Mouse (Mus musculus): ENCODE measurements at regions not wholly inside any gene's neighbourhood (a gene's known extent, or its start where the extent isn't known, plus 50 kb on each side); places are given as distances from the start of the nearest gene placed in this dataset.
A peak's percentile ranks its signal among the peaks of the same experiment; 100 is the strongest.

- no peak for DNase-seq (ENCODE audit: extremely low read depth, insufficient read length, low spot score)
These were observed 695.7 kb upstream of the Kif18a start for GRCm38 (mm10) chr2:108584799-108585198.

DNA sequence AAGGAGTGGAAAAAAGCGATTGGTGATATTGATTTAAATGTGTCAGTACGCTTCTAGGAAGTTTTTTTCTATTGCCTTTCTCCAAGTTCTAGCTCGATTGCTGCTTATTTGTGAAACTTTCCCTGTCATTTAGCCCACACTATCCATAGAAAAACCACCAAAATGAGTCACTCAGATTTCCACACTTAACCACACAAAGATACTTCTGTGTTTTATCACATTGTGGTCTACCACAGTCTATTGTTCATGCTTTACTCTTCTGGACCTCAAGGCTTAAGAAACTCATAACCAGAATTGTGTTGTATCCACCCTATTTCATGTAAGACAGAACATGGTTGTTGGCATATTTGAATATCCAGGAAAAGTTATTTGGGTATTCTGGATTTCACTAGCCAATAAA is 687.0 kb upstream of the Kif18a start:
- peak; percentile 42 for DNase-seq (ENCODE audit: extremely low read depth, insufficient read length, low spot score)

GRCm38 (mm10) chr2:108600346-108600745 is 680.2 kb upstream of the Kif18a start:
- DNase-seq (ENCODE audit: extremely low read depth, insufficient read length, low spot score), result no peak

DNA sequence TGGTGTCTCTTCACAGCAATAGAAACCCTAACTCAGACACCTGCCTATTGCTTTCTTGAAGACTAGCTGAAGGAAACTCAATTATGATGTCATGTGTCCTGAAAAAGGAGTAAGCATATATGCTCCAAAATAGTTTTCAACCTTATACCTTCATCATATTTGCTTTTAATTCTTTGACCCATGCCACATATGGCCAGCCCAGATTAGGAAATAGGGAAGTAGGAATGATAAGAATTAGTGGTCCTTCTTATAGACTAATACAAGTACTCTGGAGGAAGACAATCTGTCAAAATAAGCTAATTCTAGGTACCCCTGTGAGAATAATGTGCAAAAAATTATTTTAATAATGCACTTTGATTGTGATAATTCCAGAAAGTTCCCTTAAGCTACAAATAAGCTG is 661.0 kb upstream of the Kif18a start:
- DNase-seq (ENCODE audit: extremely low read depth, insufficient read length, low spot score), result no peak

GRCm38 (mm10) chr2:108622367-108623162 is 658.0 kb upstream of the Kif18a start:
- DNase-seq (ENCODE audit: extremely low read depth, insufficient read length, low spot score), result peak; percentile 14

GRCm38 (mm10) chr2:108635644-108636043 is 644.9 kb upstream of the Kif18a start:
- no peak for DNase-seq (ENCODE audit: extremely low read depth, insufficient read length, low spot score)

GRCm38 (mm10) chr2:108660697-108661388 is 619.7 kb upstream of the Kif18a start:
- DNase-seq (ENCODE audit: extremely low read depth, insufficient read length, low spot score), result no peak

- DNase-seq (ENCODE audit: extremely low read depth, insufficient read length, low spot score), result no peak
These were observed 602.7 kb upstream of the Kif18a start for GRCm38 (mm10) chr2:108677777-108678380.

DNA sequence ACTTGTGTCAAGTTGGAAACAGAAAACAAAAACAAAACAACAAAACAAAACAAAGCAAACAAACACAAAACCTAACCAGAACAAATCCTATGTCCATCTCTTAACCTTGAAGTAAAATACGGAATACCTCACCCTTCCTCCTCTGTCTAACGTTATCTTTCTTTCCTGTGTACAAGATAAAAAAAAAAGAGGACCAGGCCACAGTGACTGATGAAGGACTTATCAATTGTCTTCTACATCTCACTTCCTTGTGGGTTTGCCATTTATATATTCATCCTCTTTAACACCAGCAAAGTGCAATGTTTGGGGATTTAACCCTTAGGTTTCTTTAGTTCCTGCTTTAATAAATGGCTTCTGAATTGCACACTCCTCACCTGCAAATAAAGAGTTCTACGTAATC is 599.0 kb upstream of the Kif18a start:
- DNase-seq (ENCODE audit: extremely low read depth, insufficient read length, low spot score), result no peak

- DNase-seq (ENCODE audit: extremely low read depth, insufficient read length, low spot score), result peak; percentile 47
These were observed 594.4 kb upstream of the Kif18a start for GRCm38 (mm10) chr2:108686019-108686743.

- no peak for DNase-seq (ENCODE audit: extremely low read depth, insufficient read length, low spot score)
These were observed 590.4 kb upstream of the Kif18a start for GRCm38 (mm10) chr2:108690091-108690490.

DNA sequence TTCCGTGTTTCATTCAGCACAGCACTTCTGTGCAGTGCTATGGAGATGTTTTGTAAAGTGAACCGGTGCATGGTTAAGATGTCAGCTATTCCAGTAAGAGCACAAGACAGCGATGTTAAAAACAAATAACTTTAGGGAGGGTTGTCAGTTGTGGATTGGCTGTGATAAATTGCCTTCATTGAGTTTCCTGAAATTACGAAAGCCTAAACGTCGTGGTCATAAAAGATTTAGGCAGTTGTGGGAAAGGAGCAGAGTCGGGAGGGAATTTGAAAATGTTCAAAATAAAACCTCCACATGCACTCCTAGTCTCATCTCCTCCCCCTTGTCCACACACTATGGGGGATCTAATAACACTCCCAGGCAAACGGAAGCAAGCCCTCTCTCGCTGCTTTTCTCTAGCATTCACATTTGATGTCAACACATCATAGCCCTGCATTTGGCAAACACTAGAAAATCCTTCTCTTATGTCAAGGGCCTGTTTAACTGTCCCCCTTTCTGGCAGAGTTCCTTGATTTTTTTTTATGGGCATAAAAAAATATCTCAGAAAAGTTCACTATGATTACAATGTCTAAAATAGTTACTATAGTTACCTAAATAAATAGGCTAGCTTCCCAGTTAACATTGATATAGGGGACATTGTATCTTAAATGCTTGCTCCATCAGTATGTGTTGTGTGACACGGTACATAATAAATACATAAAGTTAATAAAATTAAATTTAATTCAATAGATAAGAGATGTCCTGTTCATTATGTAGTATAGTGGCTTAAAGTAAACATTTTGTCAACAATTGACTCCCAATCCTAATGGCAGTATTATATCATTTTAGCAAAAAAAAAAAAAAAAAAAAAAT is 589.2 kb upstream of the Kif18a start:
- no peak for DNase-seq (ENCODE audit: extremely low read depth, insufficient read length, low spot score)

DNA sequence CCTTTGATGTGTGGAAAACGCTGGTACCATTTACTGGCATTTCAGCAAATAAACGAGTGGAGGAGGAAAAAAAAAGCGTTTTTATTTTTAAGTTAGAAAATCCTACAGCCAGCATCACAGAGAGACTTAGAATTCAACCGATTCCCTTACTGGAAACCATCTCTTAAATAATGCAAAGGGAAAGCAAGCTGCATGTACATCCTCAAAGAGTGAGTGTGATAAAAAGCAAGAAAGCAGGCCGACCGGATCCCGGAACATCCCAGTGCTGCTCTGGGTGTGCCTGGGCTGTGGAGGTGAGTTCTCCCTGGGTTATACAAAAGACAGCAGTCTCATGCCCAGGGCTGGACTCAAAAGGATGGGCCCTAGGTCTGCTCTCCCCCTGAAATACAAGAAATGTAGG is 579.2 kb upstream of the Kif18a start:
- DNase-seq (ENCODE audit: extremely low read depth, insufficient read length, low spot score), result no peak

GRCm38 (mm10) chr2:108707856-108708855 is 572.4 kb upstream of the Kif18a start:
- DNase-seq (ENCODE audit: extremely low read depth, insufficient read length, low spot score), result no peak

DNA sequence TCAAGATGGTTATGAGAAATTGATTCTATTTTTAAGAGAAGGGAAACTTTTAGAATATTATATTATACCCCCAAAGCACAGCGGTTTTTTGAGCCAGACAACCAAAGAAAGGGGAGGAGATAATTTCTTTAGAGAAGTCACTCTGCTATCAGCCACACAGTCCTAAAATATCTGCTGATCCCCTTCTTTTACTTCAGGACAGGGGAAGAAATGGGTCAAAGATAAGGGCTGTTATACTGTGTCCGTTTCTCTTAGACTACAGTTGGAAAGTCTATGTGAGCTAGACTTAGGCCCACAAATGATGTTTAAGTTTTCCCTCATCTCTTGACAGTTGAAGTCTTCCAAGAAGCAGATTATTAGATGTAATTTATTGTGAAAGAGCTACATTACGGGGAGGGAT is 538.5 kb upstream of the Kif18a start:
- no peak for DNase-seq (ENCODE audit: extremely low read depth, insufficient read length, low spot score)

DNA sequence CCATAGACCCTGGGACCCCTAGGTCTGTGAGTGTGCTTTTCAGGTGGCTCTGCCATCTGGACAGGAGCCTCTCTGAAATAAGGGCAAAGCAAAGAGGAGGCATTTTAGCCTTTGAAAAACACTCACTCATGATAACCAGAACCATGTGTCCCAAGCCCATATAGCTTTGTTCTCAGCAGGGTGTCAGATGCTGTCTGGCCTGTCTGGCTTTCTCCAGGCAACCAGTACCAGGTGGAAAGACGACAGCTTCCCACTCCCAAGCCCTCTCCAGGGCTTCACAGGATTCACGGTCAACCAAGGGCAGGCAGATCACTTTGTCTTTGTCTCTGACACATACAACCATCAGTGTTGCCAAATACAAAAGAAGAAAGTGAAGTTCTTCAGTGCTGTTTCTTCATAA is 537.0 kb upstream of the Kif18a start:
- DNase-seq (ENCODE audit: extremely low read depth, insufficient read length, low spot score), result no peak

DNA sequence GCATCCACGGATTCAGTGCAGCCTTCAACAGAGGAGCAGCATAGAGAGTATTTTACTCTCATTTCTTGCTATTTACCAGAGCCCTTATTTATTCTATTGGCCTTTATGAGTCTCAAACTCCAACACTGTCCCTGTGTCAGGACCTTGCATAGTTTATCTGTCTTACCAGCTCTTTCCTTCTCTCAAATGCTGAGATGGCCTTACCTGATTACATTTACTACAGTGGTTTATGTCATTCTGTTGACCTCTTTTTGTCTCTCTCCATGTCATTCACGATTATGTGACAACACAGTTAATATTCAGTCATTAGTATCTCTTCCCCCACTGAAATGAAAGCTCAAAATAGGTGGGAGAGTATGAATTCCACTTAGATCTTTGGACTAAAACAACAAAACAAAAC is 535.7 kb upstream of the Kif18a start:
- no peak for DNase-seq (ENCODE audit: extremely low read depth, insufficient read length, low spot score)

DNA sequence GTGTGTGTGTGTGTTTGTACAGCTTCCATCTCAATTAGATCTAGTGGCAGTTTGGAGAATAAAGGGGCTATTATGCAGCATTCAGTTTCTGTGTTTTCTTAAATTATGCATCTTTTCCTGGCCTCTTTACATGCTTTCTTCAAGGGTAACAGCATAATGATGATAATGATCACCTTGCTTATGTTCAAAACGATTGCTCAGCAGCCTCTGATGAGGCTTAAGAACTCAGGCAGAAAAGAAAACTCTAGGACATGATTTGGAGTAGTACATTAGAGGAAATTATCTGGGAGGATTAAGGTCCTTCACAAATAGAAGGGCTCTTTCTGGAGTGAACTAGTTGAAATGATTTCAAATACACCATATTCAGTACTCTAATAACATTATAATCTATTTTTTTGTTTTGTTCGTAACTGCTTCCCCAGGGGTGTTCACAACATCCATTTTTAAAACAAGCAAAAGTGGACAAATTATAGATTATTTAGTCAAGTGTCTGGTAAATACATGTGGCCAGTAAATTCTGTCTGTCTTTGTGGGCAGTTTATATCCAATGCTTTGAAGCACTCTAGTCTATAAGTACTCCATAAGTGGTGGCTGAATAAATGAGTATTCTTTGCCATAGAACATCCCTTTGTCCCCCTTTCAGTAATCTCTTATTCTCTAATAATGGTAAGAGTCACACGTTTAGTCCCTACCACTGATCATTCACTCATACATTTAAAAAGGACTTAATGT is 526.9 kb upstream of the Kif18a start:
- no peak for DNase-seq (ENCODE audit: extremely low read depth, insufficient read length, low spot score)
